13 mouse cellular contexts compared by ENCODE assay signal in genomic region chr11:98000378-98001140, GRCm38 (mm10). TPM values are rescaled to one million over a fixed set of nuclear protein-coding genes. Genes with fewer than 3 reads are reported as not detected.
DNase-seq lines count a peak whose midpoint lies in the region; ATAC-seq and TF ChIP-seq lines count a peak whose summit lies in the region.
"Had no signal": no experiment of that assay in that cellular context is flagged by ENCODE, and none has a peak within 500 bp of the region (broad histone marks: within the 10 kb centered on the region; RNA-seq: fewer than 3 reads in every experiment).

No protein-coding gene starts in this region.

- peaks cover 7% of the 10 kb centered on the region for H3K4me1 ChIP-seq in bone marrow, adult 2 months (ENCODE audit: control insufficient read depth, insufficient read depth, low read length)

- no peak overlapping the region for H3K4me3 ChIP-seq in bone marrow, adult 2 months (replicated peaks; ENCODE audit: control insufficient read depth, low read depth, low read length)
- H3K4me3 ChIP-seq: limb, embryonic 15.5 days; stomach, embryonic 15.5 days had no signal

- H3K27ac ChIP-seq in bone marrow, adult 2 months (ENCODE audit: control insufficient read depth, insufficient read depth, low read depth, low read length, poor library complexity) = peak overlapping the region; percentile 91
- H3K27ac ChIP-seq: hindbrain, embryonic 14.5 days; limb, embryonic 15.5 days; stomach, embryonic 15.5 days had no signal

- TF ChIP-seq CTCF in bone marrow, adult 2 months (IDR thresholded peaks at IDR 0.05; ENCODE audit: control insufficient read depth, insufficient read depth, low read length) = no peak

- ATAC-seq in megakaryocyte progenitor cell, adult 5-6 weeks (replicated peaks; ENCODE audit: poor library complexity) = no peak

- WGBS in bone marrow, adult 2 months = 20% methylated on average over 7 of the region's 7 CpGs

- TF ChIP-seq POLR2A in bone marrow, adult 2 months (IDR thresholded peaks at IDR 0.05; ENCODE audit: borderline replicate concordance, control insufficient read depth, low read depth, low read length) = no peak

- peak; percentile 61 for DNase-seq in lung, postnatal 25 days (ENCODE audit: low spot score)
- no peak for DNase-seq in lung, postnatal 14 days
- DNase-seq in spleen, adult 18-20 months = peak; percentile 62 to 76
- peak; percentile 84 for DNase-seq in thymus, postnatal 4 days
- DNase-seq in ovary, adult 18-20 months (ENCODE audit: low spot score) = no peak
- DNase-seq: gastrocnemius, postnatal 25 days; retina, postnatal 1 day had no signal

RNA-seq across cellular contexts. Expression of gene Arl5c, which starts 4.6 kb away (rescaled TPM):
- 33.1 and 47.3 TPM in 2 replicates for polyA plus RNA-seq in bone marrow, adult 2 months (2011; ENCODE audit: insufficient read depth, insufficient read length, low replicate concordance, missing spikeins)
- total RNA-seq in megakaryocyte progenitor cell, adult 5-6 weeks (2015) = 3.9 and 6.1 TPM in 2 replicates
- 2.5 and 7.6 TPM in 2 replicates for total RNA-seq in megakaryocyte progenitor cell, adult 5-6 weeks (2017)
- polyA plus RNA-seq: G1E had no signal

RNA-seq across cellular contexts. Expression of gene Plxdc1, which starts 14.3 kb away (rescaled TPM):
- 2.0 and 11.9 TPM in 2 replicates for polyA plus RNA-seq in bone marrow, adult 2 months (2011; ENCODE audit: insufficient read depth, insufficient read length, low replicate concordance, missing spikeins)
- 2.3 and 3.0 TPM in 2 replicates for total RNA-seq in megakaryocyte progenitor cell, adult 5-6 weeks (2015)
- 0.92 and 1.0 TPM in 2 replicates for total RNA-seq in megakaryocyte progenitor cell, adult 5-6 weeks (2017)

RNA-seq across cellular contexts. Expression of gene Cacnb1, which starts 22.3 kb away (rescaled TPM):
- polyA plus RNA-seq in bone marrow, adult 2 months (2011; ENCODE audit: insufficient read depth, insufficient read length, low replicate concordance, missing spikeins) = 4.6 and 5.3 TPM in 2 replicates
- 0.17 and 1.2 TPM in 2 replicates for total RNA-seq in megakaryocyte progenitor cell, adult 5-6 weeks (2015)
- total RNA-seq in megakaryocyte progenitor cell, adult 5-6 weeks (2017) = 0.41 and 0.92 TPM in 2 replicates

RNA-seq across cellular contexts. Expression of gene Rpl19, which starts 26.0 kb away (rescaled TPM):
- polyA plus RNA-seq in bone marrow, adult 2 months (2011; ENCODE audit: insufficient read depth, insufficient read length, low replicate concordance, missing spikeins) = 864 and 1,335 TPM in 2 replicates
- 3,659 and 3,794 TPM in 2 replicates for total RNA-seq in megakaryocyte progenitor cell, adult 5-6 weeks (2015)
- 1,648 and 1,816 TPM in 2 replicates for total RNA-seq in megakaryocyte progenitor cell, adult 5-6 weeks (2017)

RNA-seq across cellular contexts. Expression of gene Stac2, which starts 52.7 kb away (rescaled TPM):
- 0.52 and 1.0 TPM in 2 replicates for polyA plus RNA-seq in bone marrow, adult 2 months (2011; ENCODE audit: insufficient read depth, insufficient read length, low replicate concordance, missing spikeins)
- not detected in 2 replicates for total RNA-seq in megakaryocyte progenitor cell, adult 5-6 weeks (2015)
- total RNA-seq in megakaryocyte progenitor cell, adult 5-6 weeks (2017) = not detected in 2 replicates
- polyA plus RNA-seq: G1E had no signal

Comparison
In these comparisons a context has a peak if more than half of its experiments do, and no peak if none do; other contexts are left out.
1. DNase-seq: peak in lung, postnatal 25 days (single experiment), spleen, adult 18-20 months (2 of 2) and thymus, postnatal 4 days (single experiment); none in lung, postnatal 14 days (single experiment) and ovary, adult 18-20 months (single experiment).